Mouse (Mus musculus) embryo, embryonic 10 days (tissue): ENCODE results near the gene Pawr.

ENCODE experiments used
- DNase-seq: peaks from one replicate; pipeline ENCODE4 v3.0.0-alpha.2; 2015; ENCODE audit warnings: low spot score

Gene Pawr

DNA sequence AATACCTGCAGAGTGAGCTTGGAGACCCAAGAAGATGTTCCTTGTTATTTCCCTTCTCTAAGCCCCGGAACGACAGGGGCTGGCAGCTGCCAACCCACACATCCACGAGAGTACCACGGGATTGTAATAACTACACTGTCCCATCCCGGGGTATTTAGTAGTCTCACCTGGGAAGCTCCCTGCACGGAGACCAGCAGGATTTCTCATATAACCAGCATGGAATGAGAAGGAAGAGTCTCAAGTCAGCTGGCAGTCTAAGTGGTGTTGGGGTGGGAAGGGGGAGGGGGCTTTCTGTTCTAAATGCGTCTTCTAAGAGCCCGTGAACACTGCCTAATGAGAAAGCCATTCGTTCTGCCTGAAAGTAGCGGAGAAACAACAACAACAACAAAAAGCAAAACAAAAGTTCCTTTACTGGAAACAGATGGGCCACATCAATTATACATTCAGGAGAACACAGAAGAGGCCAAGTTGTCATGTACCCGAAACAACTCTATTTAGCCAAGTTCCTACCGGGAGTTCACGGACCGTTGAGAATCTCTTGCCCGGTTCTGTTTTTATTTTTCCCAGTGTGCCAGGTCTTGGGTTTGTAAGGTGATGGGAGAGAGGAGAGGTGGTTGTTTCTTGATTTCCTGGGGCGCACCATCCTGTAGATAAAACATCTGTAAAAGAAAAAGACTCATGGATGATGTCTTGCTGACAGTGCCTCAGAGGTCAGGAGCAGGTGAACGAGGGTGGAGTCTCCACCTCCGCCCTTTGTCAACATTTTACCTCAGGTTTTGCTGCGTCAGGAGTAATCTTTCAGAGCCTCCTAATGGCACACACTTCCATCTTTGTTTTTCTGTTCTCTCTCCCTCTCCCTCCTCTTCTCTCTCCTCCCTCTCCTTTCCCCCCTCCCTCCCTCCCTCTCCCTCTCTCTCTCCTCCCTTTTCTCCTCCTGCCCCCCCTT, 112.3 kb downstream of the Pawr start:
- DNase-seq: no peak

DNA sequence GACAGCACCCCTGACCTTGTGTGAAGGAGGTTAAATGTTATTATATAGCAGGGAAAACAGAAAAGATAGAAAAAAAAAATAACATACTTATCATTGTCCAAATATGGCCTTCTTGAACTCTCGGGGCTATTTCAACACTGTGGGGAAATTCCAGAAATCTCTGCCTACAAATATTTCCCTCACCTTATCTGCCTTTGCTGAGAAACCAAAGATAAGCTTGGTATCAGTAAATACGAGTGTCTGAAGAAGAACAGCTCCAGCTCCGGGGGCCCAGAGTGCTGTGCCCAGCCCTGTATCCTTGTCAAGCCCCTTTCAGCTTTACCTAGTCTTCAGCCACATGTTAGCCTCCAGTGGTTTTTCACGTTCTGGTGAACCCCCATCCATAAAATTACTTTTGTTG, 113.2 kb downstream of the Pawr start:
- no peak for DNase-seq

DNA sequence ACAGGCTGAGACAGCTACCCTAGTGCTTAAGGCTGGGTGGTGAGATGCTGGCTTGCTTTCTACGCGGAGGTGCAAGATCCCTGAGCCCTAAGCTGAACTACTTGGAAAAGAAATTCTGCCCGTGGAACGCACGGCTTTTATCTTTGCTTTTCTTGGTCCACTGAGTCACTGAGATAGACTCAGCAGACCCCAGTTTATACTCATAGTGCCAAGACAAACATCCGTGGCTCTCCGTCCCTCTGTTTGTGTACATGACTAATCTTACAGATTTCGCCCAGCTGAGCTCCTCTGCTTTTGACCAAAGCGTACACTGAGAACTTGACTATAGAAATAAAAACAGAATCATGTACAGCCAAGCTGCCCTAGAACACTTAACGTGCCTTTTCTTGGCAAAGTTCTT, 113.7 kb downstream of the Pawr start:
- DNase-seq: no peak

DNA sequence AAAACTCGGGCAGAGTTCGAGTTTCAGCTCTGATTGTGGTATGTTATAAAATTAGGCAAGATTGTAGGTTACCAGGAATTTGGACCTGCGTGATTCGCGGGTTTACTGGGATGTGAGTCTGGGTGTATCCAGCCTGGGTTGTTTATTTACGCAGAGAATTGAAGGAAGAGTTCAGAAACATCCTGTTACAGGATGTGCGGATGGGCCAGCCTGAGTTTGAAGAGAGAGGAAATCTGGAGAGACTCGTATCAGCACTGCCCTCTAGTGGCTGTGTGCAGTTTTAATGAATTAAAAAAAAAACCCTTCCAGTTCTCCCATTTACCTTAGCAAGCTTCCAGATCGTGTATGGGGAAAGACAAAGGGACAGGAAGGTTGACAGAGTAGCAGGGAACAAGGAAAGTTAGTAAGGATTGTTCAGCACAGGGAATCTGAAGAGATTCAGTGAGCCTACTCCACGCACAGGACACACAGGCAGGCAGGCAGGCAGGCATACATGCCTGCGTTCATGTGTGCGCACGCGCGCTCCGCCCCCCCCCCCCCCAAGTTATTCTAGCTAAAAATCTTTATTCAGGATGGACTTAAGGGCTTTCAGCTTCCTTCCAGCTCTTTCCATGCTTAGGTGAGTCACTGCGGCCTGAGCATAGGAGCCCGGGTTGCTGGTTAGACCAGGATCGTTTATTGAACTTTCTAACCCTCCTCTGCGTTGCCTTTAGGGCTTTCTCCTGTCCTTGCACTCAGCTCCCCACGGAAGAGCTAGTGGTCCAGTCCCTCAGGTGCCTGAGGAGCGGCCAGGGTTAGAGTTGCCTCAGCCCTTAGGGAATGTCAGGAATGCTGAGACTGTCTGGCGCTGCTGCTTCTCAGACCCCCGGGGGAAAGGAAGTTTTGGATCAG, 114.4 kb downstream of the Pawr start:
- peak; percentile 84 for DNase-seq

DNA sequence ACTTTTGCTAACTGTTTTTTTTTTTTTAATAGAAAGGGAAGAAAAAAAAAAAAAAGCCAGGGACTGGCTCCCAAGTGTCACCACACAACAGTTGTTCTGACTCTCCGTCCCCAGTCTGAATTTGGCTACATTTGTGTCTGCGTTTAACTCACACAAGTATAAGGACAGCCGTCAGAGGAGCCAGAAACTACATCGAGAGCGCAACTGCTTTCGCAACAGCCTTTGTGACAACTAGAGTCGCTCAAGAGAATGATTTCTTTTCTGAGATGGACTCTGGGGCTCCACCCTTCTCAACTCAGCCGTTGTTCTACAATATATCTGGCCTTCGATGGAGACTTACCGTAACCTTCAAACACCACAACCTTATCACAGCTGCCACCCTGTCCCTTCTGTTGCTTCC, 115.3 kb downstream of the Pawr start:
- no peak for DNase-seq

DNA sequence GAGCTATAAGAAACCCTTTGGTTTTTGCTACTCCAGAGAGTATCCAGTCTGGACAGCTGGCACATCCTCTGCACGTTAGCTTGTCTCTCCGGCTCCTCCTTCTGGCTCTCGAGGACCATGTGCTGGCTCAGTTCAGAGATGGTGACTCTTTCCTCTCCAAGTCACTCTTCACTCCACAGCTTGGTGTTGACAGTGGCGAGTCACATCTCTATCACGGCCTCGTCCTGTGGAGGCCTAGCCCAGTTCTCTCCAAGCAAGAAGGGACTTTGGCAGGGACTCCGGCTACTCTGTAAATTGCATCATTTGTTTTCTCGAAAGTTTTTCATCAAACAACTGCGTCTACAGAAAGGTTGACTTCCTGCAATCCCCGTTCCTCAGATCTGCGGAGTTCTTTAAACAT, 116.5 kb downstream of the Pawr start:
- DNase-seq: no peak

DNA sequence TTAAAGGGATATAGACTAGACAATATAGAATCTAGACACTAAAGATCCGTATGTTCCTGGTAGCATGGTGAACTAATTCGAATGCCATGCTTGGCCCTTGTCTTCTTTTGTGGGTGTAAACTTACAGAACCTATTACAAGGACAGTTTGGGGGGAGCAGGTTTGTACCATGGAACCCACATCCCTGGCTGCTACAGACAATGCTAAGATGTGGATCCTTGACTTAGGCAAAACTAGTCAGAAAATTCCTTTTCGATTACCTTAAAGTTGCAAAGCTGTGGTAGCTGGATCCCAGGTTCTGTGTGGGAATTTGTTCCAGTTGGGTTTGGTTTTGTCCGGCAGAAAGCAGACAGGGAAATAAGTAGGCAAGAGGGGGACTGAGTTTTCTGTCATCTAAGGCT, 118.5 kb downstream of the Pawr start:
- DNase-seq: no peak

DNA sequence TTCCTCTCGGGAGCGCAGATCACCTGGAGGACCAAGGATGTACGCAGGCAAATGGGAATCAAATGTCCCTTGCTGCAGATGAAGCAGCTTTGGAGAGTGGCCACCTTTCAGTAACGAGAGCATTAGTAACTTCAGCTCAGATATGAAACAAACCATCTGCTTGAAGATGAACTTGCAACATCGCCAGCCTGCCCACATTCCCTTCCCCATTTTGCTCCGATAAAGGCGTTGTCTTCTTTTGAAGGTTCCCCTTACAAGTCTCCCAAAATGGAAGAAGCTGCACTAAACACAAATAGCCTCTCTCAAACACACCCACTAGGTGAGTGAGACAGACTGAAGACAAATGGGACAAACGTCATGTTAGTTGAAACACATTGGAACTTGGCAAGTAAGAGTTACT, 119.6 kb downstream of the Pawr start:
- no peak for DNase-seq

DNA sequence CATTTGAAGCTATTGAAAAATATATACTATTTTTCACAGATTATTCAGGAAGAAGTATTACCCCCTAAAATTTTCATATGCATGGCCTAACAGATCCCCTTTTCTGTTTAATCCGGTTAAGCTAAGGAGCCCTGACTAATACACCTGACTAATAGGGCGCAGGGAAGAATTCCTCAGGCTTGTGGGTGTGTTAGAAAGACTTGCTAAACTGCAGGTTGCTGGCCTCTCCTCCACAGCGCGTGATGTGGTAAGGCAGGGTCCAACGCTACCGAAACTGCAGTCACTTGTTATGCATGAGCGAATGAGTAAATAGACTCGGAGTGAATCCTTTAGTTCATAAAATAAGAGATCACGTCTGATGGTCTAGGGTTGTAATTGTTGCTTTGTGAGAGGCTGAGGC, 120.5 kb downstream of the Pawr start:
- DNase-seq: no peak

DNA sequence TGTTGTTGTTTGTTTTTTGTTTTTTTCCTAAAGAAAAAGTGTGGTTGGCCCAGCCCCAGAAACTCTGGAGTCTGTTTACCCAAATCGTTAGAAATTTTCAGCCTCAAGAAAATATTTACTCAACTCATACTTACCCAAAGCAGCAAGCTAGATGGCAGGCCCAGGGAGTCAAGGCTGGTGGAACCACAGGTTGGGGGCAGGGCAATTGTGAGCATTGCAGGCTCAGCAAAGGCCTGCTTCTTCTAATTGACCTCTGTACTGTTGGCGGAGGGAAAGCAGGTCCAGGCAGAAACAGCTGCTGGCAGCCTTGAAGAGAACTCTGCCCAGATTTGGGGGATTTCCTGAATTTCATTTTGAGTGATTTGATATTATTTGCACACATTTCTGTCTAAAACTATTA, 121.6 kb downstream of the Pawr start:
- peak; percentile 55 for DNase-seq

DNA sequence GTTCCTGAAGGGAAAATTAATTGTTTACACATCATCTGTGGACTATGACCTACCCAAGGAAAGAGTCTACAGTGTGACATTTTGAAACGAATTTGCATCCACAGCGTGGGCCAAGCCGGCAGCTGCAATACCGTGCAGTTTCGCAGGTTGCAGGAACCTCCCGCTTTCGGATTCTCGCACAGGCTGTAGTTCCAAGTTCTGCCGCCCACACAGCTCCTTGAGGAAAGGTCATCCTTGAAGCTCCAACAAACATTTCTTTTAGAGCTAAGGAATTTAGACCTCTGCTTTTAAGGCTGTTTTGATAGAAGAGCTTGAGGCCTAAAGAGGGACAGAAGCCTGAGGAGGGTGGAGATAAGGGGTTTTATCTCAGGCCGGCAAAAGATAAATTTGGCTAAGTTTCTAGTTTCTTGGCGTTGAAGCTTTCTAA, 122.8 kb downstream of the Pawr start:
- no peak for DNase-seq

DNA sequence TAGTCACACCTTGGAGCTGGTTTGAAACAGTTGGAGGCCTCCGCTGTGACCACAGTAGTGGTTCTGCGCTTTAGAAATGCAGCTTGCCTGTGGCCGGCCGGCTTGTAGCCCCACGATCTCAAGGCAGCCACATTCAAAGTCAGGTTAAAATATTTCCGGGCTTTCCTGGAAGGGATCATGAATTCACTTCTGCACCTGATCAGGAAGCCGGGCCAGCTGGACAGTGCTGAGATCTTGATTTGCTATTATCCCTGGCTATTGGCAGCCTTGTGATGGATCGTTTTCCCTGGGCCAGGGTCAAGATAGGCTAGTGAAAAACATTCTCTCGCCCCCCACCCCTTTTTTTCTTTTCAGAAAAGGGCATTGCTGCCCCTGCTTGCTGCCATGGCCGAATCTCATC, 123.3 kb downstream of the Pawr start:
- DNase-seq: no peak

DNA sequence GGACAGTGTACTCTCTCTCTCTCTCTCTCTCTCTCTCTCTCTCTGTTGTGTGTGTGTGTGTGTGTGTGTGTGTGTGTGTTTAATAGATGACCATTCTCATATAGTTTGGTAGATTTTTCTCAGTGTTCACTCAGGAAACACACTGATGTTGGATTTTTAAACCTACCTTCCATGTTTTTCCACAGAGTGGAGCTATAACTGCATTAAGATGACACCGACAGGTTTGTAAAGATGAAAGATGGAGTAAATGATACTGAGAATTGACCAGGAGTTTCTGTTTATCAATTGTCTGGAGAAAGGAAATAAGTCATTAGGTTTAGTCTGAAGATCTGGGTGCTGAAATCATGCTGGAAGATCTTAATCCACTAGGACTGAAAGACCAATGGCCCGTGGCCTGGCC, 124.0 kb downstream of the Pawr start:
- DNase-seq: no peak

DNA sequence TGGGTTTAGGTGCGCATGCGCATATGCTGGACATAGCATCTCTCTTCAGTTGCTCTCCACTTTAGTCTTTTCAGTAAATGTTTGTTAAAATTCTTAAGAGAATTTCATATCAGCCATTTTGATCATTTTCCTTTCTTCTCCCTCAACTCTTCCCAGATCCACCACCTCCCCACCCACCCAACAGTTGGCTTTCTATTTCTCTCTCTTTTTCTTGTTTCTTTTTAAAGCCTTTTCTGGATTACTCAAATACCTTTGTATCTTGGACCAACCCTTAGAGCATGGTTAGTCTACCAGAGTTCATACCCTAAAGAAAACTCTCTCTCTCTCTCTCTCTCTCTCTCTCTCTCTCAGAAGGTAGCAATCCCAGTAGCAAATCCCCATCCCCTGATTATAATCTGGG, 125.1 kb downstream of the Pawr start:
- no peak for DNase-seq

DNA sequence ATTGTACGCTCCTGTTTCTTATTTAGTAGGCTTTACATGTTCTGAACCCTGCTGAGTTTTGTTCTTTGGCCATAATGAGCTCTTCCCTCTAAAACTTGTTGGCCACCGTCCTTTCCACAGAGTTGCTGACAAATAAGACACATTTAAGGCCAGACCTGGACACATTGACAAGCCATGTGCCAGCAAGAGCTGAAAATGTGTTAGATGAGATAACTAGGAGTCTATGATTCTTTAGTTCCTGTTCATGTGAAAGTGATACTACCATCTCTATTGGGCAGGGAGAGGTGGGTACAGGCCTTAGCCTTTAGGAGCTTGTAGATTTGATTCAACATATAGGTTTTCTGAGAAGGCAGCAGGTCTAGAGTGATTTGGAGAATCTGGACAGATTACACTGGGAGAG, 129.9 kb downstream of the Pawr start:
- DNase-seq: no peak
